Mouse (Mus musculus): ENCODE results near the gene H2-DMb1.

The H2-DMb1 gene

GRCm38 (mm10) chr17:34196941-34197894 lies 44.3 kb downstream of the H2-DMb1 start, which contains the start of gene Psmb8:
Gene Psmb8, plus strand, starts transcription at chr17:34197721.
- peak; percentile 84 to 89 for DNase-seq

- peak; percentile 81 to 82 for DNase-seq
Measured at GRCm38 (mm10) chr17:34197904-34198520, 45.1 kb downstream of the H2-DMb1 start.

- no peak for DNase-seq
Measured at GRCm38 (mm10) chr17:34198521-34198912, 45.6 kb downstream of the H2-DMb1 start.

GRCm38 (mm10) chr17:34199050-34199619 lies 46.3 kb downstream of the H2-DMb1 start:
- DNase-seq: peak in 1 of 2 experiments; percentile 39

- peak in 1 of 2 experiments; percentile 37 for DNase-seq
Measured at GRCm38 (mm10) chr17:34200047-34200446, 47.2 kb downstream of the H2-DMb1 start.

DNA sequence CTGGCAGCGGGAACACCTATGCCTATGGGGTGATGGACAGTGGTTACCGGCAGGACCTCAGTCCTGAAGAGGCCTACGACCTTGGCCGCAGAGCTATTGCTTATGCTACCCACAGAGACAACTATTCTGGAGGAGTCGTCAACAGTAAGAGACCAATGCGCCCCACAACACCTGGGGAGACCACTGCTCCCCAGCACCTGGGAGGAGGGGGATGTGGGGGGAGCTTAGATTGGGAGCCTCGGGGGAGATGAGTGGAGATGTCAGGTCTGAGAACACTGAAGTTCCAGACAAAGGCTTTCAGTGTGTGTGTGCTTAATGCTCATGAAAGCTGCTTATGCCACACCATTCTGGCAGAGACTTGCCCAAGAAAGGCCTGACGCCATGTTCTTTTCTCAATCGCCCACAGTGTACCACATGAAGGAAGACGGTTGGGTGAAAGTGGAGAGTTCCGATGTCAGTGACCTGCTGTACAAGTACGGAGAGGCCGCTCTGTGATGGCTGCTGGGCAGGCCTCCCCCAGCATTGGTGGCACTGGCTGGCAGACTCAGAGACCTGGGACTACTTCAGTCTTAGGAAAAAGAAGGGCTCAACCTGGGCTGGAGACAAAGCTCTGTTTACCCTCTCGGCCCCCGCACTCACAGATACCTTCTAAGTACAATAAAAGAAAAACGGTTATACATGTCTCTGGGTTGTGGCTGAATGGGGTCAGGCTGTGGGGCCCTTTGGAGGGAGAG lies 48.1 kb downstream of the H2-DMb1 start:
- peak; percentile 49 to 75 for DNase-seq

DNA sequence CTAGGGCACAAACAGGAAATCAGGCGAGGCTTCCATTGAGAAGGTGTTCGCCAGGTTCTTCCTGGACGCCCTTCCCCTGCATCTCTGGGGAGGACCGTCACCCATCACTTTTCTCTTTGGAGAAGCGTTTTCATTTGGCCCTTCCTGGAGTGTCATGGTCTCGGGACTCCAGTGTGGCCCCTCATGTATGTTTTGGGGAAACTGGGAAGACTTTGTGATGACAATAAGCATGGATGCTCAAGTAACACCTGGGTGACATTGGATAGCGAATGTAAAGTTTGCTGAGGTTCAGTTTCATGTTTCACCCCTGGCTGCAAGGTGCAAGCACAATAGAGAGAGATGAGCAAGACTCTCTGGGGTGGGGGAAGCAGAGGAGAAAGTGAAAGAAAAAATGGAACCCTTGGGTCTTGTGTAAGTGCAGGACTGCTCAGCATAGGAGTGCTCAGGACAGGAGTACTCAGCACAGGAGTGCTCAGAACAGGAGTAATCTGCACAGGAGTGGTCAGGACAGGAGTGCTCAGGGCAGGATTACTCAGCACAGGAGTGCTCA lies 48.7 kb downstream of the H2-DMb1 start:
- DNase-seq: peak in 1 of 2 experiments; percentile 9

DNA sequence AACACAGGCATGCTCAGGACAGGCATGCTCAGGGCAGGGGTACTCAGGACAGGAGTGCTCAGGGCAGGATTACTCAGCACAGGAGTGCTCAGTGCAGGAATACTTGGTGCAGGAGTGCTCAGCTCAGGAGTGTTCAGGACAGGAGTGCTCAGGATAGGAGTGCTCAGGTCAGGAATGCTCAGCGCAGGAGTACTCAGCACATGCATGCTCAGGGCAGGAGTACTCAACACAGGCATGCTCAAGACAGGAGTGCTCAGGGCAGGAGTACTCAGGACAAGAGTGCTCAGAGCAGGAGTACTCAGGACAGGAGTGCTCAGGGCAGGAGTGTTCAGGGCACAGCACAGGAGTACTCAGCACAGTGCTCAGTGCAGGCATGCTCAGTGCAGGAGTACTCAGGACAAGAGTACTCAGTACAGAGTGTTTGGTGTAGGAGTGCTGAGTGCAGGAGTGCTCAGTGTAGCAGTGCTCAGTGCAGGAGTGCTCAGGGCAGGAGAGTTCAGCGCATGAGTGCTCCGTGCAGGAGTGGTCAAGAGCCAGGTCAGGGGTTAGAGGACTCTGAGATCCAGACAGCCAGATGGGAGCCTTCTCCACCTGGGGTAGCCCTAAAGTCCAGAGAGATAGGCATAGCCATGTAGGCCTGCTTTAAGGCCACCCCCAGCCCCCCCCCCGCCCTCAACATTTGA lies 50.0 kb downstream of the H2-DMb1 start:
- peak in 1 of 2 experiments; percentile 17 for DNase-seq

DNA sequence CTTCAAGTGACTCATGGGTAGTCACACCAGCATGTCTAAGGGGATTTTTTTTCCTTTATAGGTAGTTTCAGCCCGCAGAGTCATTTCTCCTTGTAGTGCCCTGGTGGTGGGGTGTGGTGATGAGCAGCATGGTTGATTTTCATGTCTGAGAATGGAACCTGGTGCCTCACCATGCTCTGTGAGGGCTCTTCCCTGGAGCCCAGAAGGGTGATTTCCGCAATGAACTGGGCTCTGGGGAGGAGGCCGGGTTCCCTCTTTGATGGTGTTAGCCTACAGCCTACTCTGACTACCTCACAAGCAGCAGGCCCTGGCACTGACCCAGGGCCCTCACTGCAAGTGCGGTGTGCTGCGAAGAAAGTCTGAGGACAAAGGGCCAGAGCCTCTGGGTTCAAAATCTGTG lies 50.6 kb downstream of the H2-DMb1 start, which contains the start of gene Tap2:
Gene Tap2, plus strand, starts transcription at position 84 of the 400 bp plus-strand sequence.
- no peak for DNase-seq

GRCm38 (mm10) chr17:34204303-34205010 lies 51.6 kb downstream of the H2-DMb1 start:
- peak; percentile 94 to 97 for DNase-seq

DNA sequence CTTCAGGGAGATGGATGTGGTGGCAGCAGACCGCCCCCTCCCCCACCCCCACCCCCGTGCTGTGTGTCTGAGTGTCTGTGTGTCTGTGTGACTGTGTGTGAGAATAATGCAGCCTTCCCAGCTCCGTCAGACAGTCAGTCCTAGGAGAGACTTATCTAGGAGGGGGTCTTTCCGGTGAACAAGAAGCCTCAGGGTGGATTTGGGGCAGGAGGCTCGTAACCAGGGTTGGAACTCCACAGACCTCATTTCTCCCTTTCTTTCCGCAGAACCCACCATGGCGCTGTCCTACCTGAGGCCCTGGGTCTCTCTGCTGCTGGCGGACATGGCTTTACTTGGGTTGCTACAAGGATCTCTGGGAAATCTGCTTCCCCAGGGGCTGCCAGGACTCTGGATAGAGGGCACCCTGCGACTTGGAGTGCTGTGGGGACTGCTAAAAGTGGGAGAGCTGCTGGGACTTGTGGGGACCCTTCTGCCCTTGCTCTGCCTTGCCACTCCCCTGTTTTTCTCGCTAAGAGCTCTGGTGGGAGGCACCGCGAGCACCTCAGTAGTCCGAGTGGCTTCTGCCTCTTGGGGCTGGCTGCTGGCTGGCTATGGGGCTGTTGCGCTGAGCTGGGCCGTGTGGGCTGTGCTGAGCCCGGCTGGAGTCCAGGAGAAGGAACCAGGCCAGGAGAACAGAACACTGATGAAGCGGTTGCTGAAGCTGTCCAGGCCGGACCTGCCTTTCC lies 52.3 kb downstream of the H2-DMb1 start:
- DNase-seq: peak; percentile 69 to 75

- peak; percentile 51 to 59 for DNase-seq
Measured at GRCm38 (mm10) chr17:34205746-34206176, 52.9 kb downstream of the H2-DMb1 start.

- DNase-seq: peak in 1 of 2 experiments; percentile 14
Measured at GRCm38 (mm10) chr17:34206731-34207130, 53.9 kb downstream of the H2-DMb1 start.

GRCm38 (mm10) chr17:34207456-34207855 lies 54.6 kb downstream of the H2-DMb1 start:
- DNase-seq: peak; percentile 48 to 67

DNA sequence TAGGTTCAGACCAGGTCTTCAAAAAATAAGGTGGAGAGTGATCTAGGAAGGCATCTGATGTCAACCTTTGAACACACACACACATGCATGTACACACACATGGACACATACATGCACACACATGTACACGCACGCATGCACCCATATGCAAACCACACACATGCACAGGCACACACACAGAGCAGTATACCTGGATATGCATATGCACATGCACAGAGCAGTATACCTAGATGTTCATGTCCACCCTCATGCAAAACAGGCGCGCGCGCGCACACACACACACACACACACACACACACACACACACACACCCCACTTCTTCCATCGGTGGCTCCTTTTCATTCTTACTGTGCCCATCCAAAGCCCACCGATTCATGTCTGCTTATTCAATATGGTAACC lies 55.0 kb downstream of the H2-DMb1 start:
- DNase-seq: peak in 1 of 2 experiments; percentile 16

- DNase-seq: peak in 1 of 2 experiments; percentile 20
Measured at GRCm38 (mm10) chr17:34208421-34208820, 55.5 kb downstream of the H2-DMb1 start.

GRCm38 (mm10) chr17:34209680-34210079 lies 56.8 kb downstream of the H2-DMb1 start:
- DNase-seq: peak; percentile 52 to 53
